In genomic region chr11:53132406-53133035, GRCm38 (mm10) we compare ENCODE assay signal across 9 mouse cellular contexts.
DNase-seq lines count a peak whose midpoint lies in the region; ATAC-seq and TF ChIP-seq lines count a peak whose summit lies in the region.
"Had no signal": no experiment of that assay in that cellular context is flagged by ENCODE, and none has a peak within 500 bp of the region (broad histone marks: within the 10 kb centered on the region; RNA-seq: fewer than 3 reads in every experiment).

No protein-coding gene starts in this region.

- DNase-seq in lung, adult 2 months: no peak
- DNase-seq in lung, postnatal 4 days: peak; percentile 12 to 27
- DNase-seq in thymus, postnatal 14 days: peak; percentile 83
- DNase-seq in liver, embryonic 11.5 days (ENCODE audit: low spot score): no peak
- no peak for DNase-seq in liver, postnatal 0 days
- DNase-seq: kidney, adult 8-10 months had no signal

- H3K36me3 ChIP-seq in lung, embryonic 16.5 days (ENCODE audit: control insufficient read depth, insufficient read depth, low read length): no peaks in the 10 kb centered on the region
- H3K36me3 ChIP-seq in forebrain, embryonic 13.5 days (ENCODE audit: poor library complexity, severe bottlenecking): no peaks in the 10 kb centered on the region
- H3K36me3 ChIP-seq in liver, embryonic 11.5 days (ENCODE audit: control insufficient read depth, insufficient read depth, low read length): no peaks in the 10 kb centered on the region
- H3K36me3 ChIP-seq in liver, postnatal 0 days (replicated peaks; ENCODE audit: insufficient read depth, low read length): no peaks in the 10 kb centered on the region
- H3K36me3 ChIP-seq: embryonic facial prominence, embryonic 13.5 days had no signal

- 12% methylated on average over 23 of the region's 23 CpGs for WGBS in lung, embryonic 16.5 days
- 12% methylated on average over 23 of the region's 23 CpGs for WGBS in lung, adult 2 months
- WGBS in forebrain, embryonic 13.5 days: 22% methylated on average over 23 of the region's 23 CpGs
- WGBS in liver, embryonic 11.5 days: 52% methylated on average over 23 of the region's 23 CpGs
- 57% methylated on average over 23 of the region's 23 CpGs for WGBS in liver, postnatal 0 days (ENCODE audit: insufficient replicate concordance)

- peak overlapping the region; percentile 10 for H3K4me3 ChIP-seq in lung, embryonic 16.5 days (ENCODE audit: low read length)
- no peak overlapping the region for H3K4me3 ChIP-seq in lung, adult 2 months (replicated peaks; ENCODE audit: extremely low read depth, low read depth, low read length)
- peak overlapping the region; percentile 17 for H3K4me3 ChIP-seq in forebrain, embryonic 13.5 days
- no peak overlapping the region for H3K4me3 ChIP-seq in liver, embryonic 11.5 days (ENCODE audit: low read depth, low read length)
- H3K4me3 ChIP-seq in liver, postnatal 0 days (ENCODE audit: low read depth, low read length): no peak overlapping the region
- H3K4me3 ChIP-seq: embryonic facial prominence, embryonic 13.5 days had no signal

- H3K9ac ChIP-seq in lung, embryonic 16.5 days (ENCODE audit: low read length): 0 out of 2 replicates have a peak overlapping the region, but pooled peaks have one; percentile 11
- peak overlapping the region; percentile 57 for H3K9ac ChIP-seq in forebrain, embryonic 13.5 days
- no peak overlapping the region for H3K9ac ChIP-seq in liver, embryonic 11.5 days (ENCODE audit: low read depth, low read length)
- no peak overlapping the region for H3K9ac ChIP-seq in liver, postnatal 0 days (replicated peaks)
- H3K9ac ChIP-seq: embryonic facial prominence, embryonic 13.5 days had no signal

- H3K9me3 ChIP-seq in lung, embryonic 16.5 days (ENCODE audit: control insufficient read depth, low read length): no peaks in the 10 kb centered on the region
- no peaks in the 10 kb centered on the region for H3K9me3 ChIP-seq in forebrain, embryonic 13.5 days (replicated peaks)
- no peaks in the 10 kb centered on the region for H3K9me3 ChIP-seq in liver, embryonic 11.5 days (ENCODE audit: control insufficient read depth, low read length)
- no peaks in the 10 kb centered on the region; the same call in 1 of the 2 replicates for H3K9me3 ChIP-seq in liver, postnatal 0 days (ENCODE audit: low read length)
- H3K9me3 ChIP-seq: embryonic facial prominence, embryonic 13.5 days had no signal

- peak overlapping the region; percentile 44 for H3K4me2 ChIP-seq in lung, embryonic 16.5 days (ENCODE audit: low read depth, low read length)
- H3K4me2 ChIP-seq in forebrain, embryonic 13.5 days: peak overlapping the region; percentile 56
- no peak overlapping the region for H3K4me2 ChIP-seq in liver, embryonic 11.5 days
- no peak overlapping the region for H3K4me2 ChIP-seq in liver, postnatal 0 days (ENCODE audit: low read depth, low read length)
- H3K4me2 ChIP-seq: embryonic facial prominence, embryonic 13.5 days had no signal

- no peaks in the 10 kb centered on the region for H3K27me3 ChIP-seq in lung, embryonic 16.5 days (ENCODE audit: control insufficient read depth, insufficient read depth, low read depth, low read length)
- 0 out of 2 replicates have a peak, but pooled peaks cover 3% of the 10 kb centered on the region for H3K27me3 ChIP-seq in forebrain, embryonic 13.5 days
- H3K27me3 ChIP-seq in liver, embryonic 11.5 days (replicated peaks; ENCODE audit: control insufficient read depth, insufficient read depth, low read length): no peaks in the 10 kb centered on the region
- no peaks in the 10 kb centered on the region for H3K27me3 ChIP-seq in liver, postnatal 0 days (ENCODE audit: insufficient read depth, low read length)
- H3K27me3 ChIP-seq: embryonic facial prominence, embryonic 13.5 days had no signal

- TF ChIP-seq CTCF in lung, adult 2 months (IDR thresholded peaks at IDR 0.05; ENCODE audit: insufficient read depth, low read length): no peak
- no peak for TF ChIP-seq CTCF in liver, postnatal 0 days (IDR thresholded peaks at IDR 0.05; ENCODE audit: low read depth)

- no peaks in the 10 kb centered on the region; the same call in 1 of the 2 replicates for H3K4me1 ChIP-seq in lung, embryonic 16.5 days (replicated peaks; ENCODE audit: control insufficient read depth, insufficient read depth, low read length)
- no peaks in the 10 kb centered on the region for H3K4me1 ChIP-seq in lung, adult 2 months (ENCODE audit: control insufficient read depth, insufficient read depth, low read length)
- H3K4me1 ChIP-seq in forebrain, embryonic 13.5 days: peaks cover 13% of the 10 kb centered on the region
- H3K4me1 ChIP-seq in liver, embryonic 11.5 days (replicated peaks; ENCODE audit: control insufficient read depth, insufficient read depth, low read length): no peaks in the 10 kb centered on the region
- no peaks in the 10 kb centered on the region; the same call in 1 of the 2 replicates for H3K4me1 ChIP-seq in liver, postnatal 0 days (ENCODE audit: insufficient read depth)

- 0 out of 2 replicates have a peak, but pooled peaks have one; percentile 49 for ATAC-seq in lung, embryonic 16.5 days (ENCODE audit: low read depth)
- ATAC-seq in forebrain, embryonic 13.5 days: peak; percentile 63; the same call in 1 of the 2 replicates
- no peak for ATAC-seq in liver, embryonic 11.5 days (replicated peaks; ENCODE audit: low FRiP score)
- ATAC-seq in liver, postnatal 0 days: no peak

- H3K27ac ChIP-seq in lung, embryonic 16.5 days (ENCODE audit: low read length): no peak overlapping the region
- no peak overlapping the region; the same call in 1 of the 2 replicates for H3K27ac ChIP-seq in forebrain, embryonic 13.5 days
- H3K27ac ChIP-seq in liver, embryonic 11.5 days (ENCODE audit: low read depth, low read length): no peak overlapping the region
- H3K27ac ChIP-seq in liver, postnatal 0 days (ENCODE audit: low read depth): no peak overlapping the region
- H3K27ac ChIP-seq: embryonic facial prominence, embryonic 13.5 days had no signal

- TF ChIP-seq EP300 in liver, postnatal 0 days (IDR thresholded peaks at IDR 0.05; ENCODE audit: low read depth): no peak

- no peak for TF ChIP-seq POLR2A in lung, adult 2 months (IDR thresholded peaks at IDR 0.05; ENCODE audit: borderline replicate concordance, extremely low read depth, low read depth, low read length)

Comparison
In these comparisons a context has a peak if more than half of its experiments do, and no peak if none do; other contexts are left out.
1. H3K4me3 ChIP-seq: peak in lung, embryonic 16.5 days (single experiment) and forebrain, embryonic 13.5 days (single experiment); none in lung, adult 2 months (single experiment), liver, embryonic 11.5 days (single experiment) and liver, postnatal 0 days (single experiment).
2. DNase-seq: peak in lung, postnatal 4 days (2 of 2) and thymus, postnatal 14 days (single experiment); none in lung, adult 2 months (single experiment), liver, embryonic 11.5 days (single experiment) and liver, postnatal 0 days (single experiment).
3. ATAC-seq: peak in lung, embryonic 16.5 days (single experiment) and forebrain, embryonic 13.5 days (single experiment); none in liver, embryonic 11.5 days (single experiment) and liver, postnatal 0 days (single experiment).
4. H3K4me2 ChIP-seq: peak in lung, embryonic 16.5 days (single experiment) and forebrain, embryonic 13.5 days (single experiment); none in liver, embryonic 11.5 days (single experiment) and liver, postnatal 0 days (single experiment).
5. H3K9ac ChIP-seq: peak in lung, embryonic 16.5 days (single experiment) and forebrain, embryonic 13.5 days (single experiment); none in liver, embryonic 11.5 days (single experiment) and liver, postnatal 0 days (single experiment).